Mouse (Mus musculus) hindbrain, postnatal 0 days (tissue): ENCODE results near the gene Gm20388. TPM values are rescaled to one million over a fixed set of nuclear protein-coding genes. Genes with fewer than 3 reads are reported as not detected.
A peak's percentile ranks its signal among the peaks of the same experiment; 100 is the strongest.

Source experiments
- ATAC-seq: fragments of 200-750 bp; cut with Nextera tagmentation; 2 replicates; pipeline ENCODE4 v1.8.0; 2017; ENCODE audit warnings: mild to moderate bottlenecking, moderate TSS enrichment, moderate library complexity
- DNase-seq: peaks from one replicate; pipeline ENCODE4 v3.0.0-alpha.2; 2015; ENCODE audit warnings: low spot score
- H3K27ac ChIP-seq: fragments of 300-500 bp; sonication (generic); 2 replicates; pipeline ENCODE4 v1.5.1; 2014; ENCODE audit warnings: mild to moderate bottlenecking
- H3K27me3 ChIP-seq: fragments of 300-500 bp; sonication (generic); 2 replicates; pipeline ENCODE4 v1.6.1; 2014; ENCODE audit warnings: low read length, mixed read lengths; ENCODE audit not compliant: insufficient read depth
- H3K36me3 ChIP-seq: fragments of 300-500 bp; sonication (generic); 2 replicates; pipeline ENCODE4 v1.6.1; 2014; ENCODE audit warnings: low read length, mixed read lengths; ENCODE audit not compliant: insufficient read depth
- H3K4me1 ChIP-seq: fragments of 300-500 bp; sonication (generic); 2 replicates; pipeline ENCODE4 v1.6.1; 2014; ENCODE audit warnings: antibody characterized with exemption, low read length, mixed read lengths; ENCODE audit not compliant: insufficient read depth
- H3K4me2 ChIP-seq: fragments of 300-500 bp; sonication (generic); 2 replicates; pipeline ENCODE4 v1.6.1; 2014; ENCODE audit warnings: low read depth, mild to moderate bottlenecking, low read length, moderate library complexity, mixed read lengths
- H3K4me3 ChIP-seq: fragments of 300-500 bp; sonication (generic); 2 replicates; pipeline ENCODE4 v1.5.1; 2014; ENCODE audit warnings: low read length
- H3K9ac ChIP-seq: fragments of 300-500 bp; sonication (generic); replicated peaks from 2 replicates; pipeline ENCODE4 v1.6.1; 2014; ENCODE audit warnings: mild to moderate bottlenecking, low read length, moderate library complexity, mixed read lengths
- H3K9me3 ChIP-seq: fragments of 300-500 bp; sonication (generic); 2 replicates; pipeline ENCODE4 v1.6.1; 2016; ENCODE audit warnings: low read length, mixed read lengths
- CTCF ChIP-seq: IDR thresholded peaks from 2 replicates; pipeline ENCODE4 v1.5.1; 2016; ENCODE audit warnings: antibody characterized with exemption, control low read depth, low read depth
- WGBS: fragments of 180-500 bp; shearing (Covaris S2); extraction: QIAGEN DNeasy Blood & Tissue Kit; methylation state at CpG from one replicate; pipeline ENCODE4 v1.1.7; 2014; 5-methylcytosine and 5-hydroxymethylcytosine counted together
- polyA plus RNA-seq: library from polyadenylated mRNA; unstranded; fragments of >200 nt; fragmentation: Nextera tagmentation; extraction: Ambion mirVana; gene quantifications from 2 replicates; pipeline ENCODE4 v1.2.1, GENCODE M21; 2015
- total RNA-seq: library from RNA; depleted of rRNA; stranded (reverse); fragments of >200 nt; gene quantifications from 2 replicates; pipeline ENCODE4 v1.2.3, GENCODE M21; 2014

Gm20388 gene
- total and polyA plus RNA-seq, 2 experiments from 2014 or later = 71.3 TPM; not detected in 1

GRCm38 (mm10) chr8:122291075-122291474 lies 2380.4 kb downstream of the Gm20388 start:
- WGBS = 75% methylated on average over 12 of the region's 12 CpGs
- ATAC-seq = 0 out of 2 replicates have a peak, but pooled peaks have one; percentile 3
- DNase-seq = no peak
- no peak overlapping the region for H3K9ac ChIP-seq
- H3K4me1 ChIP-seq = no peaks in the 10 kb centered on the region
- no peak overlapping the region for H3K4me2 ChIP-seq
- no peak overlapping the region for H3K27ac ChIP-seq
- no peak overlapping the region for H3K4me3 ChIP-seq
- TF ChIP-seq CTCF = no peak
- H3K36me3 ChIP-seq = no peaks in the 10 kb centered on the region
- no peaks in the 10 kb centered on the region for H3K27me3 ChIP-seq
- H3K9me3 ChIP-seq = no peaks in the 10 kb centered on the region

- Histone ChIP-seq H3K4me3 (no peak overlapping the region), H3K27ac (no peak overlapping the region), H3K9ac (no peak overlapping the region), H3K9me3 (no peaks in the 10 kb centered on the region), H3K4me2 (no peak overlapping the region), H3K4me1 (0 out of 2 replicates have a peak, but pooled peaks cover 3% of the 10 kb centered on the region), H3K27me3 (no peaks in the 10 kb centered on the region), H3K36me3 (no peaks in the 10 kb centered on the region)
- 0 out of 2 replicates have a peak, but pooled peaks have one; percentile 14 for ATAC-seq
- no peak; the same call in 1 of the 2 replicates for TF ChIP-seq CTCF
- peak; percentile 35 for DNase-seq
- 36% methylated on average over 10 of the region's 10 CpGs for WGBS
Observed at GRCm38 (mm10) chr8:122291549-122291948, 2380.9 kb downstream of the Gm20388 start.

GRCm38 (mm10) chr8:122293484-122293883 lies 2382.8 kb downstream of the Gm20388 start:
- 66% methylated on average over 10 of the region's 10 CpGs for WGBS
- H3K27ac ChIP-seq = no peak overlapping the region
- H3K36me3 ChIP-seq = no peaks in the 10 kb centered on the region
- no peak for TF ChIP-seq CTCF
- H3K9ac ChIP-seq = no peak overlapping the region
- no peaks in the 10 kb centered on the region for H3K9me3 ChIP-seq
- DNase-seq = no peak
- ATAC-seq = no peak
- no peak overlapping the region for H3K4me2 ChIP-seq
- no peaks in the 10 kb centered on the region for H3K27me3 ChIP-seq
- no peak overlapping the region for H3K4me3 ChIP-seq
- 0 out of 2 replicates have a peak, but pooled peaks cover 6% of the 10 kb centered on the region for H3K4me1 ChIP-seq

- no peak overlapping the region for H3K4me3 ChIP-seq
- no peak overlapping the region for H3K4me2 ChIP-seq
- TF ChIP-seq CTCF = no peak
- H3K27me3 ChIP-seq = no peaks in the 10 kb centered on the region
- DNase-seq = peak; percentile 44
- peak; percentile 28; the same call in 1 of the 2 replicates for ATAC-seq
- no peaks in the 10 kb centered on the region for H3K9me3 ChIP-seq
- no peaks in the 10 kb centered on the region for H3K36me3 ChIP-seq
- H3K27ac ChIP-seq = no peak overlapping the region
- H3K9ac ChIP-seq = no peak overlapping the region
- WGBS = 14% methylated on average over 7 of the region's 7 CpGs
- 0 out of 2 replicates have a peak, but pooled peaks cover 6% of the 10 kb centered on the region for H3K4me1 ChIP-seq
Observed at GRCm38 (mm10) chr8:122294273-122294683, 2383.6 kb downstream of the Gm20388 start.

- H3K4me1 ChIP-seq = 0 out of 2 replicates have a peak, but pooled peaks cover 6% of the 10 kb centered on the region
- no peak overlapping the region for H3K4me3 ChIP-seq
- TF ChIP-seq CTCF = no peak
- H3K36me3 ChIP-seq = no peaks in the 10 kb centered on the region
- H3K4me2 ChIP-seq = no peak overlapping the region
- no peak for ATAC-seq
- WGBS = 52% methylated on average over 9 of the region's 9 CpGs
- no peaks in the 10 kb centered on the region for H3K9me3 ChIP-seq
- no peak overlapping the region for H3K9ac ChIP-seq
- no peak for DNase-seq
- no peaks in the 10 kb centered on the region for H3K27me3 ChIP-seq
- 0 out of 2 replicates have a peak overlapping the region, but pooled peaks have one; percentile 58 for H3K27ac ChIP-seq
Observed at GRCm38 (mm10) chr8:122295389-122295788, 2384.7 kb downstream of the Gm20388 start.

GRCm38 (mm10) chr8:122296173-122297001 lies 2385.7 kb downstream of the Gm20388 start:
- 38% methylated on average over 24 of the region's 24 CpGs for WGBS
- H3K9me3 ChIP-seq = no peaks in the 10 kb centered on the region
- no peaks in the 10 kb centered on the region for H3K36me3 ChIP-seq
- no peak overlapping the region for H3K4me3 ChIP-seq
- H3K4me2 ChIP-seq = no peak overlapping the region
- ATAC-seq (peak; percentile 53), DNase-seq (peak; percentile 74)
- peak overlapping the region; percentile 58 for H3K27ac ChIP-seq
- TF ChIP-seq CTCF = no peak
- H3K27me3 ChIP-seq = no peaks in the 10 kb centered on the region
- H3K4me1 ChIP-seq = 0 out of 2 replicates have a peak, but pooled peaks cover 6% of the 10 kb centered on the region
- H3K9ac ChIP-seq = no peak overlapping the region
